1 mouse cellular context compared by ENCODE assay signal in the genomic region with DNA sequence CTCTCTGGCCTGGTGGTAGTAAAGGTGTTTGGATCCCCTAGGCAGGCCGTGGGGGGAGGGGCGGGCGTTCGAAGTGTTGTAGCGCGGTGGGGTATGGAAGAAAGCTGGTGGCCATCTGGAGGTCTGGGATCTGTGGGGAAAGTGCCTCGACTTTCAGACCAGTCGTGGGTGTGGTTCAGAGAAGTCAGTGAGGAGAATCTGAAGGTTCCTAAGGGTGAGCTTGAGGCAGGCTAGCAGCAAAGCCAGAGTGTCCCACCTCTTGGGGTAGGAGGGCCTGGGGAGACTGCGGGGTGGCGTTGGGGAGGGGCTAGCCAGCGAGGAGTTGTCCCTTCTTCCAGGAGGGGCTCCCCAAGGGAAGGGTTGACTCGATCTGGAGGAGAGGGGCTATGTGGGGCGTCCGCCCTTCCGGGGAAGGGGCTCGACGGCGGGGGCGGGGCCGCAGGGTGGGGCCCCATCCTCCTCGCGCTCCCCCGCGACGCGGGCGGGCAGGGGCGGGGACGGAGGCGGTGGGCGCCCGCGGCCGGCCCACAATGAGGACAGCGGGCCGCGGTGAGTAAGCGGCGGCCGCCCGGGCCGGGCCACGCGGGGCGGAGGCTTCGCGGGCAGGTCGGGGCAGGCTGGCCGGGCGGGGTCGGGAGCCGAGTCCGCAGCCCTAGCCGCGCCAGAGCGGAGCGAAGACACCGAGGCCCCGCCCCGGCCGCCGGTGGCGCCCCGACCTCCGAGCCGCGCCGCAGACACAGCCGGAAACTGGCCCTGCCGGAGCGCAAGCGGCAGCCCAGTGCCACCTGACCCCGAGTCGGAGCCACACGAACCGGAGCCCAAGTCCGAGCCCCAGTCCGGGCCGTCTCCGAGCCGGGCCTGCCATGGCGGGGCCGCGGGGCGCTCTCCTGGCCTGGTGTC.
TF ChIP-seq lines count a peak whose summit lies in the region.

Gene Micall1 (plus strand): TSS at position 478 of the 900 bp plus-strand sequence.

TF ChIP-seq in myocyte, 11 proteins besides CTCF, POLR2A, EP300 and RAD21 (continued from another document):
- no peak for TF ChIP-seq CEBPB (IDR thresholded peaks at IDR 0.05; ENCODE audit: insufficient read depth, poor library complexity, severe bottlenecking)
- peak in 1 of 3 experiments; percentile 13 for TF ChIP-seq MYOD1 (IDR thresholded peaks at IDR 0.05; ENCODE audit: control insufficient read depth in 1 of 3, insufficient read length in 2 of 3, low read depth in 2 of 3)
- TF ChIP-seq POLR2AphosphoS2 (IDR thresholded peaks at IDR 0.05; ENCODE audit: insufficient read length, low read depth) = peak; percentile 62
- peak; percentile 9 for TF ChIP-seq TCF3 (IDR thresholded peaks at IDR 0.05; ENCODE audit: insufficient read length, low read depth)
